Comparison of ENCODE assay signal across 7 mouse cellular contexts in genomic region chr5:29574286-29574685, GRCm38 (mm10). TPM values are rescaled to one million over a fixed set of nuclear protein-coding genes. Genes with fewer than 3 reads are reported as not detected.
A peak's percentile ranks its signal among the peaks of the same experiment; 100 is the strongest.
DNase-seq lines count a peak whose midpoint lies in the region; TF ChIP-seq lines count a peak whose summit lies in the region.
"Not testable (repeated sequence)": the region's sequence is repeated elsewhere in the genome, so short reads cannot be mapped to it uniquely, and the experiment has no call there.

No protein-coding gene starts in this region.

- not testable (repeated sequence) for H3K4me3 ChIP-seq in MEL (ENCODE audit: control insufficient read depth in 1 of 2, insufficient read depth in 1 of 2, low read depth in 2 of 2, low read length in 2 of 2)

- H3K4me1 ChIP-seq in MEL (ENCODE audit: control insufficient read depth in 1 of 2, insufficient read depth in 2 of 2, low read length in 2 of 2) = peaks cover 0 to 11% of the 10 kb centered on the region in 2 experiments; a peak in 3 of 4 replicates

- peak; percentile 32 for DNase-seq in A20 (ENCODE audit: low read depth, low spot score)
- peak; percentile 70 for DNase-seq in ES-CJ7 (ENCODE audit: low read depth, low spot score)
- DNase-seq in MEL (ENCODE audit: low read depth, low spot score) = peak; percentile 80
- DNase-seq in R1 (ENCODE audit: low read depth, low spot score) = peak; percentile 95
- peak; percentile 11 for DNase-seq in cerebellum, adult 9-11 months
- DNase-seq in lung, postnatal 36 days = peak; percentile 4
- DNase-seq in splenic B cell, adult 2 months (ENCODE audit: low read depth, low spot score) = peak; percentile 57

- H3K36me3 ChIP-seq in MEL (ENCODE audit: control insufficient read depth in 1 of 2, insufficient read depth in 2 of 2, low read length in 2 of 2) = peaks cover 14 to 48% of the 10 kb centered on the region in 2 experiments
- H3K36me3 ChIP-seq in splenic B cell, adult 2 months (ENCODE audit: control insufficient read depth, insufficient read depth, low read length, poor library complexity, severe bottlenecking) = not testable (repeated sequence)

- H3K9ac ChIP-seq in MEL (ENCODE audit: control insufficient read depth, low read depth, low read length, poor library complexity, severe bottlenecking) = not testable (repeated sequence)

- H3K27ac ChIP-seq in MEL (ENCODE audit: control insufficient read depth, low read depth, low read length) = not testable (repeated sequence)

- TF ChIP-seq RAD21 in MEL (IDR thresholded peaks at IDR 0.05; ENCODE audit: low read depth, low read length) = not testable (repeated sequence)

- TF ChIP-seq EP300 in MEL (IDR thresholded peaks at IDR 0.05; ENCODE audit: low read depth in 1 of 2, low read length in 2 of 2) = peak; percentile 8 to 28; a peak in 1 of 4 replicates

- H3K79me2 ChIP-seq in MEL (ENCODE audit: control insufficient read depth, insufficient read depth, low read length, poor library complexity) = peaks cover 63% of the 10 kb centered on the region

- not testable (repeated sequence) for TF ChIP-seq POLR2A in MEL (IDR thresholded peaks at IDR 0.05; ENCODE audit: control insufficient read depth in 1 of 2, insufficient read depth in 1 of 2, low read depth in 1 of 2, low read length in 2 of 2, poor library complexity in 1 of 2)

- H3K27me3 ChIP-seq in MEL (ENCODE audit: control insufficient read depth in 1 of 2, insufficient read depth in 2 of 2, low read length in 2 of 2); splenic B cell, adult 2 months (ENCODE audit: control insufficient read depth, insufficient read depth, low read length, poor library complexity, severe bottlenecking): not testable (repeated sequence)

- H3K9me3 ChIP-seq in MEL (replicated peaks; ENCODE audit: insufficient read depth, low read length) = not testable (repeated sequence)

- not testable (repeated sequence) for TF ChIP-seq CTCF in MEL (IDR thresholded peaks at IDR 0.05 in 2 of 3, conservative IDR thresholded peaks at IDR 0.05 in 1 of 3; ENCODE audit: control insufficient read depth in 1 of 3, insufficient read depth in 1 of 3, low read depth in 2 of 3, low read length in 3 of 3, poor library complexity in 1 of 3, severe bottlenecking in 1 of 3)

TF ChIP-seq in MEL, 35 proteins besides CTCF, POLR2A, EP300 and RAD21:
- TF ChIP-seq E2F4 (IDR thresholded peaks at IDR 0.05; ENCODE audit: borderline replicate concordance, low read depth, low read length) (0 out of 2 replicates have a peak, but pooled peaks have one; percentile 69), ELF1 (IDR thresholded peaks at IDR 0.05; ENCODE audit: low read depth, low read length) (0 out of 2 replicates have a peak, but pooled peaks have one; percentile 11)
TF ChIP-seq in MEL: peak in this region for 2; not testable (repeated sequence) for 33.

RNA-seq across cellular contexts. Expression of gene Ube3c, which starts 5.2 kb away (rescaled TPM):
- 39.6 and 39.9 TPM in 2 replicates for total RNA-seq in MEL (2012; rRNA removed)
- 10 to 100 TPM in 1 of 2 experiments, not detected in 1; 34.7 TPM for polyA plus RNA-seq in MEL (2012; ENCODE audit: insufficient read depth in 1 of 2, insufficient read length in 2 of 2, low read depth in 1 of 2, low replicate concordance in 2 of 2, missing spikeins in 1 of 2)

Comparison
In these comparisons a context has a peak if more than half of its experiments do, and no peak if none do; other contexts are left out.
1. DNase-seq: peak in every context shown above with its lines; median percentile 95 in R1; 80 in MEL; 70 in ES-CJ7; 57 in splenic B cell, adult 2 months; 32 in A20; 11 in cerebellum, adult 9-11 months; 4 in lung, postnatal 36 days.